Mouse (Mus musculus): Measurements from ENCODE around the gene Cdc25a. TPM values are rescaled to one million over a fixed set of nuclear protein-coding genes. Genes with fewer than 3 reads are reported as not detected.

Cdc25a gene
- polyA plus RNA-seq, 1 experiment, result 6.1 TPM

DNA sequence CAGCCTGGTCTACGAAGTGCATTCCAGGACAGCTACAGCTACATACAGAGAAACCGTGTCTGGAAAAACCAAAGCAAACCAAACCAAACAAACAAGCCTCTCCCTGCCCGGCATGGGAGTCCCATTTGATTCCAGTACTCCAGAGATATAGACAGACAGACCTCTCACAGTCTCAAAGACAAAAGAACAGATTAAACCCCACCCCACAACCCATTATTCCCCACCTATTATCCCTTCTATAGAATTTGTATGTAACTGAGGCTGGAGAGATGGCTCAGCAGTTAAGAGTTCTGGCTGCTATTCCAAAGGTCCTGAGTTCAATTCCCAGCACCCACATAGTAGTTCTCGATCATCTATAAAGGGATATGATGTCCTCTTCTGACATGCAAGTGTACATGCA lies 34.5 kb downstream of the Cdc25a start:
- no peak overlapping the region for H3K4me3 ChIP-seq
- TF ChIP-seq E2F4 (IDR thresholded peaks at IDR 0.05; ENCODE audit: insufficient read depth), result no peak
- no peak for TF ChIP-seq TCF3 (IDR thresholded peaks at IDR 0.05; ENCODE audit: insufficient read length, low read depth)
- no peak for TF ChIP-seq MAX (IDR thresholded peaks at IDR 0.05; ENCODE audit: low read depth)
- no peak for TF ChIP-seq MYOD1 (IDR thresholded peaks at IDR 0.05; ENCODE audit: control insufficient read depth in 1 of 3, insufficient read length in 2 of 3, low read depth in 2 of 3)
- no peak for TF ChIP-seq SRF (IDR thresholded peaks at IDR 0.05; ENCODE audit: control insufficient read depth, insufficient read length, low read depth)
- no peak for TF ChIP-seq REST (IDR thresholded peaks at IDR 0.05; ENCODE audit: insufficient read depth, insufficient read length)
- no peak for TF ChIP-seq CEBPB (IDR thresholded peaks at IDR 0.05; ENCODE audit: insufficient read depth, poor library complexity, severe bottlenecking)
- TF ChIP-seq USF1 (IDR thresholded peaks at IDR 0.05; ENCODE audit: low read depth), result no peak
- no peak for TF ChIP-seq POLR2AphosphoS2 (IDR thresholded peaks at IDR 0.05; ENCODE audit: insufficient read length, low read depth)
- no peak for TF ChIP-seq MYOG (IDR thresholded peaks at IDR 0.05; ENCODE audit: control insufficient read depth in 1 of 3, insufficient read depth in 1 of 3, insufficient read length in 2 of 3, low read depth in 2 of 3)
- no peak for TF ChIP-seq POLR2A (IDR thresholded peaks at IDR 0.05; ENCODE audit: insufficient read length, low read depth)
- no peak for TF ChIP-seq TCF12 (IDR thresholded peaks at IDR 0.05; ENCODE audit: insufficient read depth, poor library complexity, severe bottlenecking)
- H3K36me3 ChIP-seq (ENCODE audit: control insufficient read depth, insufficient read depth), result no peaks in the 10 kb centered on the region
- no peaks in the 10 kb centered on the region for H3K79me2 ChIP-seq (ENCODE audit: control insufficient read depth, insufficient read depth)
- H3K27me3 ChIP-seq (ENCODE audit: control insufficient read depth, insufficient read depth, insufficient read length), result no peaks in the 10 kb centered on the region
- no peak overlapping the region for H3ac ChIP-seq (ENCODE audit: control insufficient read depth, insufficient read length)
- no peak overlapping the region for H3K4me2 ChIP-seq (ENCODE audit: low read depth)

DNA sequence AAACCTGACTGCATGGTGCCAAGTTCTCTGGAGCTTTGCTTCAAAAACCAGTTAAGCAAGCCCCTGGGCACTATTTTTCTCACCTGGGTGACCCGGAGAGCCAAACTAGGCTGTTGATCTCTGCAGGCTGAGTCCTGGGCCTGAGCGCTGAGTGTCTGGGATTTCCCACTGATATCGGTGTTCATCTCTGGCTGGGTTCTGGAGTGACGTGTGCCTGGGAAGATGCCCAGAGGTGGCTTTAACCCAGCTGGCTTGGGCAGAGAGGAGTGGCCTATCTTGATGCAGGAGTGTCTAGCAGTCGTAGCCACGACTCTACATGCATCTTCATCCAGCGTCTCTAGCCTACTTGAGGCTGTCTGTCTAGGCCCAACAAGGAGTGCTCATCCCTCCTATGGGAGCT lies 36.4 kb downstream of the Cdc25a start:
- no peak overlapping the region for H3ac ChIP-seq (ENCODE audit: control insufficient read depth, insufficient read length)
- H3K4me3 ChIP-seq, result no peak overlapping the region
- no peak for TF ChIP-seq TCF12 (IDR thresholded peaks at IDR 0.05; ENCODE audit: insufficient read depth, poor library complexity, severe bottlenecking)
- no peak for TF ChIP-seq TCF3 (IDR thresholded peaks at IDR 0.05; ENCODE audit: insufficient read length, low read depth)
- no peak for TF ChIP-seq REST (IDR thresholded peaks at IDR 0.05; ENCODE audit: insufficient read depth, insufficient read length)
- no peak for TF ChIP-seq USF1 (IDR thresholded peaks at IDR 0.05; ENCODE audit: low read depth)
- TF ChIP-seq E2F4 (IDR thresholded peaks at IDR 0.05; ENCODE audit: insufficient read depth), result no peak
- TF ChIP-seq POLR2AphosphoS2 (IDR thresholded peaks at IDR 0.05; ENCODE audit: insufficient read length, low read depth), result no peak
- no peak for TF ChIP-seq CEBPB (IDR thresholded peaks at IDR 0.05; ENCODE audit: insufficient read depth, poor library complexity, severe bottlenecking)
- TF ChIP-seq POLR2A (IDR thresholded peaks at IDR 0.05; ENCODE audit: insufficient read length, low read depth), result no peak
- no peak for TF ChIP-seq MAX (IDR thresholded peaks at IDR 0.05; ENCODE audit: low read depth)
- no peak for TF ChIP-seq MYOD1 (IDR thresholded peaks at IDR 0.05; ENCODE audit: control insufficient read depth in 1 of 3, insufficient read length in 2 of 3, low read depth in 2 of 3)
- TF ChIP-seq MYOG (IDR thresholded peaks at IDR 0.05; ENCODE audit: control insufficient read depth in 1 of 3, insufficient read depth in 1 of 3, insufficient read length in 2 of 3, low read depth in 2 of 3), result no peak
- TF ChIP-seq SRF (IDR thresholded peaks at IDR 0.05; ENCODE audit: control insufficient read depth, insufficient read length, low read depth), result no peak
- no peaks in the 10 kb centered on the region for H3K79me2 ChIP-seq (ENCODE audit: control insufficient read depth, insufficient read depth)
- no peaks in the 10 kb centered on the region for H3K36me3 ChIP-seq (ENCODE audit: control insufficient read depth, insufficient read depth)
- no peak overlapping the region for H3K4me2 ChIP-seq (ENCODE audit: low read depth)
- no peaks in the 10 kb centered on the region for H3K27me3 ChIP-seq (ENCODE audit: control insufficient read depth, insufficient read depth, insufficient read length)

DNA sequence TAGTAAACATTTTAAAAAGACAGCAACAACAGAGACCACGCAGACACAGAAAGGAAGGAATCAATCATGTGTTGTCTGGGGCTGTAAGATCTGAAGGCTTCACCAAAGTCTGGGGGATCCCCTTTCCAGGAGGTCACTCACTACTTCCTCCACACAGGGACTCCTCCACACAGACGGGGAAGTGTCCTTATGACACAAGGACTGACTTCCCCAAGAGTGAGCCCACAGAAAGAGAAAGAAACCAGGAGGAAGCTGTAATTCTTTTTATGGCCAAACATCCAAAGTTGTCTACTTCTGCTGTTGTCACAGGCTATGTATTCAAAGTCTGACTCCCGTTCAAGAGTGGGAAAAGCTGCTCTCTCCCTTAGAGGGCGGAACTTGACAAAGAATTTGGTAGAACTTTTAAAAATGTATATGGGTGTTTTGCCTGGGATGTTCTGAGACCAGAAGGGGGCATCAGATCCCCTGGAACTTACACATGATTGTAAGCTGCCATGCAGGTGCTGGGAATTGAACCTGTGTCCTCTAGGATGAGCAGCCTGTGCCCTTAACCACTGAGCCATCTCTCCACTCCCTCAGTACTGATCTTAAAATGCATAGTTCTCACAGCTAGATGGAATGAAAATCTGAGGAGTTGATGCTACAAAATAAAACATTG lies 39.0 kb downstream of the Cdc25a start:
- Histone ChIP-seq H3ac (ENCODE audit: control insufficient read depth, insufficient read length) (no peak overlapping the region), H3K27me3 (ENCODE audit: control insufficient read depth, insufficient read depth, insufficient read length) (no peaks in the 10 kb centered on the region), H3K36me3 (ENCODE audit: control insufficient read depth, insufficient read depth) (no peaks in the 10 kb centered on the region), H3K4me2 (ENCODE audit: low read depth) (no peak overlapping the region), H3K4me3 (no peak overlapping the region), H3K79me2 (ENCODE audit: control insufficient read depth, insufficient read depth) (no peaks in the 10 kb centered on the region)
- TF ChIP-seq TCF12 (IDR thresholded peaks at IDR 0.05; ENCODE audit: insufficient read depth, poor library complexity, severe bottlenecking), result no peak

DNA sequence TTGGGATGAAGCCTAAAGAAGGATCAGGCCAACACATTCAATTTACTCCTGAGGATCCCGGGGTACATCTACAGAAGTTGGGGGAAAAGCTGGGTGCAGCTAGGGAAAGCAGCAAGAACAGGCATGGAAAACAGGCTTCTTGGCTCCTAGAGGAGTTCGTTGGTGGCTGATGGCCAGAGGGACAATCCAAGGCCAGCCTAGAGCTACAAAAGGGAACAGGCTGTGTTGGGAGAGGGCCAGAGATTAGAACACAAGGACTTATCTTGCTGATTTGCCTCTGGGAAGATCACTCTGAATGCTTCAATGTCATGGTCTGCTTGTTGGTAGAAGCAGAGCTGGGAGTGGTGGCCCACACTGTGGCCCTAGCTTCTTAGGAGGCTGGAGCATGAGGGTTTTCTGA lies 42.6 kb downstream of the Cdc25a start:
- Histone ChIP-seq H3K36me3 (ENCODE audit: control insufficient read depth, insufficient read depth) (no peaks in the 10 kb centered on the region), H3ac (ENCODE audit: control insufficient read depth, insufficient read length) (no peak overlapping the region), H3K79me2 (ENCODE audit: control insufficient read depth, insufficient read depth) (no peaks in the 10 kb centered on the region), H3K4me3 (no peak overlapping the region), H3K27me3 (ENCODE audit: control insufficient read depth, insufficient read depth, insufficient read length) (no peaks in the 10 kb centered on the region), H3K4me2 (ENCODE audit: low read depth) (no peak overlapping the region)
- TF ChIP-seq SRF (IDR thresholded peaks at IDR 0.05; ENCODE audit: control insufficient read depth, insufficient read length, low read depth) (no peak), CEBPB (IDR thresholded peaks at IDR 0.05; ENCODE audit: insufficient read depth, poor library complexity, severe bottlenecking) (no peak), POLR2A (IDR thresholded peaks at IDR 0.05; ENCODE audit: insufficient read length, low read depth) (no peak), MAX (IDR thresholded peaks at IDR 0.05; ENCODE audit: low read depth) (no peak), REST (IDR thresholded peaks at IDR 0.05; ENCODE audit: insufficient read depth, insufficient read length) (no peak), E2F4 (IDR thresholded peaks at IDR 0.05; ENCODE audit: insufficient read depth) (no peak), POLR2AphosphoS2 (IDR thresholded peaks at IDR 0.05; ENCODE audit: insufficient read length, low read depth) (no peak), MYOD1 (IDR thresholded peaks at IDR 0.05; ENCODE audit: control insufficient read depth in 1 of 3, insufficient read length in 2 of 3, low read depth in 2 of 3) (no peak), TCF12 (IDR thresholded peaks at IDR 0.05; ENCODE audit: insufficient read depth, poor library complexity, severe bottlenecking) (no peak), TCF3 (IDR thresholded peaks at IDR 0.05; ENCODE audit: insufficient read length, low read depth) (no peak), USF1 (IDR thresholded peaks at IDR 0.05; ENCODE audit: low read depth) (no peak), MYOG (IDR thresholded peaks at IDR 0.05; ENCODE audit: control insufficient read depth in 1 of 3, insufficient read depth in 1 of 3, insufficient read length in 2 of 3, low read depth in 2 of 3) (no peak)

DNA sequence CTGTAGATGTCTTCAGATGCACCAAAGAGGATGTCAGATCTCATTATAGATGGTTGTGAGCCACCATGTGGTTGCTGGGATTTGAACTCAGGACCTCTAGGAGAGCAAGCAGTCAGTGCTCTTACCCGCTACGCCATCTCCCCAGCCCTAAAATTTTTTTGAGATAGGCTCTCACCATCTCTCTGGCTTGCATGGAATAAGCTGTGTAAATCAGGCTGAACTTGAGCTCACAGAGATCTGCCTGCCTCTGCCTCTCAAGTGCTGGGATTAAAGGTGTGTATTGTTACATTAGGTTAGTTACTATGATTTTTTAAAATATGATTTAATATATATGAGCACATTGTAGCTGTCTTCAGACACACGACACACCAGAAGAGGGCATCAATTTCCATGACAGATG lies 53.8 kb downstream of the Cdc25a start:
- Histone ChIP-seq H3K36me3 (ENCODE audit: control insufficient read depth, insufficient read depth) (no peaks in the 10 kb centered on the region), H3K4me3 (no peak overlapping the region), H3K4me2 (ENCODE audit: low read depth) (no peak overlapping the region), H3ac (ENCODE audit: control insufficient read depth, insufficient read length) (no peak overlapping the region), H3K79me2 (ENCODE audit: control insufficient read depth, insufficient read depth) (peaks cover 20% of the 10 kb centered on the region), H3K27me3 (ENCODE audit: control insufficient read depth, insufficient read depth, insufficient read length) (no peaks in the 10 kb centered on the region)
- TF ChIP-seq TCF3 (IDR thresholded peaks at IDR 0.05; ENCODE audit: insufficient read length, low read depth) (no peak), POLR2AphosphoS2 (IDR thresholded peaks at IDR 0.05; ENCODE audit: insufficient read length, low read depth) (no peak), MYOD1 (IDR thresholded peaks at IDR 0.05; ENCODE audit: control insufficient read depth in 1 of 3, insufficient read length in 2 of 3, low read depth in 2 of 3) (no peak), MYOG (IDR thresholded peaks at IDR 0.05; ENCODE audit: control insufficient read depth in 1 of 3, insufficient read depth in 1 of 3, insufficient read length in 2 of 3, low read depth in 2 of 3) (no peak), E2F4 (IDR thresholded peaks at IDR 0.05; ENCODE audit: insufficient read depth) (no peak), REST (IDR thresholded peaks at IDR 0.05; ENCODE audit: insufficient read depth, insufficient read length) (no peak), MAX (IDR thresholded peaks at IDR 0.05; ENCODE audit: low read depth) (no peak), USF1 (IDR thresholded peaks at IDR 0.05; ENCODE audit: low read depth) (no peak), TCF12 (IDR thresholded peaks at IDR 0.05; ENCODE audit: insufficient read depth, poor library complexity, severe bottlenecking) (no peak), POLR2A (IDR thresholded peaks at IDR 0.05; ENCODE audit: insufficient read length, low read depth) (no peak), CEBPB (IDR thresholded peaks at IDR 0.05; ENCODE audit: insufficient read depth, poor library complexity, severe bottlenecking) (no peak), SRF (IDR thresholded peaks at IDR 0.05; ENCODE audit: control insufficient read depth, insufficient read length, low read depth) (no peak)
